Mouse (Mus musculus): ENCODE results near the gene Cdkal1.

Cdkal1 gene

GRCm38 (mm10) chr13:29161436-29161835, 694.0 kb downstream of the Cdkal1 start:
- no peak for DNase-seq

- no peak for DNase-seq
Measured at GRCm38 (mm10) chr13:29156703-29157102, 698.8 kb downstream of the Cdkal1 start.

GRCm38 (mm10) chr13:29155297-29155696, 700.2 kb downstream of the Cdkal1 start:
- no peak for DNase-seq

- no peak for DNase-seq
Measured at GRCm38 (mm10) chr13:29150120-29150519, 705.4 kb downstream of the Cdkal1 start.

GRCm38 (mm10) chr13:29149404-29149803, 706.1 kb downstream of the Cdkal1 start:
- no peak for DNase-seq

DNA sequence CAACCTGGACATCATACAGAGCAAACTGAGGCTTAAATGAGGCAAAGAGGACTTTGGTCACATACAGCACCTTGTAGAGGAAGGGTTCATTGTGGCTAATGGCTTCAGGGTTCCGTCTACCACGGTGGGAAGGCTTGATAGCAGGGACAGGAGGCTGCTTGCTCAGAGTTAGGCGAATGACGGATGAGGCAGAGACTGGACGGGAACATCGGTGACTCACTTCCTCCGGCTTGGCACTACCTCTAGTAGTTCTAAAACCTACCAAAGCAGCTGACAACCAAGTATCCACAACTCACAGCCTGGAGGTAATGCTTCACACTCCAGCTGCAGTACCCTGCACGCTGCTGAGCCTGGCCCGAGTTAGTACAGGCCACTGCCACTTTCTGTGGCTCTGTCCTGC, 706.9 kb downstream of the Cdkal1 start:
- DNase-seq = no peak

Data from right cerebral cortex, postnatal 4 days (tissue).